Mouse (Mus musculus) adrenal gland, adult 8-10 months (tissue): ENCODE data around the gene Fam196a. TPM values are rescaled to one million over a fixed set of nuclear protein-coding genes. Genes with fewer than 3 reads are reported as not detected.

ENCODE experiments used
- DNase-seq: peaks from one replicate; pipeline ENCODE4 v3.0.0; 2022
- total RNA-seq, 4 experiments: library from RNA; stranded (reverse); gene quantifications; 2 replicates each; pipeline ENCODE4 v1.2.4; 2022

Fam196a gene
- 1 to 10 TPM; 4.0 to 9.2 (median 6.9) TPM for total RNA-seq

DNA sequence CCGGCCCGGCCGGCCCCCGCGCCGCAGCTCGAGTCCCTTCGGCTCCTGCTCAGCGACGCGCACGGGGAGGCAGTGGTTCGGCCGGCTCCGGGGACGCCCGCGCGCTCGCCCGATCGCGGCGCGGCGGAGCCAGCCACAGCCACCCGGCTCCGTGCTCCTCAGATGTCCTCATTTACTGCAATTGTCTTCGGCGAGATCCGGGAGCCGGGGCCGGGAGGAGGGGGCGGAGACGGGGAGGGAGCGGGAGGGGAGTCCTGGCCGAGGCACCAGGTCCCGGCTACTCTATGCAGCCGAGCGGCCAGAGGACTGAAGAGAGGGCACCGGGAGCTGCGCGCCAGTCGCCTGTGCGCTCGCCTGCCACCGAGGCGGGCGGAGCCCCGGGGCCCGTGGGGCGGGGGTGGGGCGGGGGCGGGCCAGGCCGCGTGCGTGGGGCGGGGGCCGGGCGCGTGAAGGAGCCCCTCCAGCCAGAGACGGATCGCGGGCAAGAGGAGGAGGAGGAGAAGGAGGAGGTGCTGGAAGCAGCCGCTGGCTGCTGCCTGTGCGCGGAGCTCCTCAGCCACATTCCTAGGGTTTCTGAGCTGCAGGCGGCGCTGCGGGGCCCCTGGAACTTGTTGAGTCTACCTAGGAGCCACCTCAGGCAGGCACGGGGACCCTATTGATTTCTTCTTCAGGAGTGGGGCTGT, at the start of gene Fam196a:
Fam196a (minus strand) TSS at position 504 of the 683 bp plus-strand sequence.
- no peak for DNase-seq

DNA sequence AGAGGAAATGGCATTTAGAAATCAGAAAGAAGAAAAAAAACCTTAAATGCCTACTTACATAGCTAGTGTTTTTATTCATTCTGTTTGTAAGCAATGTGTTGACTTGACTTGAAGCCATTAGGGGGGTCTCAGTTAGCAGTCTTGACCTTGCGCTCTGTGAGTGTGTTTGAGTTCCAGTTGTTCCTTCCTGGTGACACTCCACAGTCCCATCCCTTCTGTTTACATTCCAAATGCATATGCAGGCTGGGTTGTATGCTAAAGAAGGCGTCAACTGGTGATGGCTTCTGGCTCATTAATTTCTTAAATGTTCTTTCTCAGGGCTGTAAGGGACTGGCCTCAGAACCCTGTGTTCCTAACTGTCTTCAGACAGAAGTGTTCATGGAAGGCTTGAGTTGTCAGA, 23.4 kb upstream of the Fam196a start:
- no peak for DNase-seq

DNA sequence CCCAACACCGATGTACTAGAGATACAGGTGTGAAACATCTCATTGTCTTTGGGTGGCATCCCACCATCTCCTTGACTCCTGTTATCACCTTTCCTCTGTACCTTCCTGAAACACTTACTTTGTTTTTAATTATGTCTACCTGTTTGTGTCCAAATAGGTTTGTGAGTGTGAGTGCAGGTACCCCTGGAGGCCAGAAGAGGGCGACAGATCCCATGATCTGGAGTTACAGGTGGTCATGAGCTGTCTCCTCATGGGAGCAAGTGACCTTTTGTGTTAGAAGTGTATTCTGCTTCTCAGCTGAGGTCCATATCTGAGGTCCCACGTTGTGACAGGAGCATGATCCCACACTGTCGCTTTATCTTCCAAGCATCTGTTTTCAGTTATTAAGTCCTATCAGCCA, 22.6 kb upstream of the Fam196a start:
- DNase-seq, result no peak

DNA sequence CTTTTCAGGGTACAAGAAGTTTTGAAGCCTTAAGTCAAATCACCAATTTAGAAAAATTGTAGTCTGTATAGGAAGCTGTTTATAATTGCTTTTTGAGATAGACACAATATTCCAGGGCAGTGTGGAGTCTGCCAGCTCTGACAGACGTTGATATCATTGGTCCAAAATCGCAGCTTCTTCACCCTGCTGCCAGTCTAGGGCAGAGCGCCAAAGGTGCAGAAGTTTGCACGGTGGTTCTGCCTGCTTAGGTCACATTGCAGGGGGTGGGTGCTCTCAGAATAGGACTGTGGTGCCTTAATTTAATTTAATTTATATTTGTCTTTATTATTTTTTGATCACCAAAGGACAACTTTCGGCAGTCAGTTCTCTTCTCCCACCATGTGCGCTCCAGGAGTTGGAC, 20.9 kb upstream of the Fam196a start:
- DNase-seq, result no peak

DNA sequence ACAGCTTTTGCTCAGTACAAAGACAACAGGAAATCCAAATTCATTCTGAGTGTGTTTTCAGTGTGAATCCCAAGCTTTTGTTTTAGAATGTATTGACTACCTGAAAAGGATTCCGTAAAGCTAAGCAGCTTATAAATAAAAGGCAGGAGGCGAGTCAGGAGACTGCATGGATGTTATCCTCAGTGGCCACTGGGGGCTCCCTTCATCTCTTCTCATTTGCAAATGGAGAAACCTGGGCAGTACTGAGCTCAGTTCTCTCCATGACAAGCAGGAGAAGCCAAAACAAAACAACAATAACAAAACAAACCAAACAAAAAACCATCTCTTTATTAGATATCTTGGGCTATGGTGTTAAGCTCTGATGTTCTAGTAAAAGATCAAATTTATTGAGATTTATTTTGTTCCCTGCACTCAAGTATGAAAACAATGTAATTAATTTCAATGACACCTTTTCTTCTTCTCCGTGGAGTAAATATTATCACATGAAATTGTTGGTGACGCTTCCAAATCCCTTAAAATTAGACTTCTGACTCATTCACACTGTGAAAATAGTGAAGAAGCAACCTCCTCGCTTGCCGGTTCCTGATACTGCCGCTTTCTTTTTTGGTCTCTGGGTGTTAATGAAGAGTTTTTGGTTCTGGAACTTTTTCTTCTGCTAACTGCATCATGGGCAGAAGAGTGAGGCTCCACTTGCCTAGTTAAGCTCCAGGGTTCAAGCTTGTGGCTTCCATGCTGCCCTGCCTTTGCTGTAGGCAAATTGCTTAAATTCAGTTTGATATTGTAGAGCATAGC, 7.9 kb upstream of the Fam196a start:
- DNase-seq, result no peak

DNA sequence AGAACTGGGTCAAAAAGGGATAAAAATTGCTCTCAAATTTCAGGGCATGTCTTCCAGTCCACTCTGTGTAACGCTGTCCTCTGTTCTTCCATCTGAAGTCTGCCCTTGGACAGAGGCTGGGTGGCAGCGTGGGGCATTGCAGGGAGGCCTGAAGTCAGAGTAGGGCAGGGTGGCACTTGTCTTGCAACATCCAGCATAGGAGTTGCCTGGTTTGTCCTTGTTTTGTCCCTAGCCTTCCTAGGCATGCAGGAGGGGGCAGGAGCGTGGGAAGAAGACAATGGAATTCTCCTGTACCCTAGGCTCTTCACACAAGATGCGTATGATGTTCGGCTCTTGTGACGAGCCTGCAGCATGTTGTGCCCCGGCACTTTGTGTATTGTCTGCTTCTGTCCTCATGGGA, 5.5 kb upstream of the Fam196a start:
- peak; percentile 62 for DNase-seq

DNA sequence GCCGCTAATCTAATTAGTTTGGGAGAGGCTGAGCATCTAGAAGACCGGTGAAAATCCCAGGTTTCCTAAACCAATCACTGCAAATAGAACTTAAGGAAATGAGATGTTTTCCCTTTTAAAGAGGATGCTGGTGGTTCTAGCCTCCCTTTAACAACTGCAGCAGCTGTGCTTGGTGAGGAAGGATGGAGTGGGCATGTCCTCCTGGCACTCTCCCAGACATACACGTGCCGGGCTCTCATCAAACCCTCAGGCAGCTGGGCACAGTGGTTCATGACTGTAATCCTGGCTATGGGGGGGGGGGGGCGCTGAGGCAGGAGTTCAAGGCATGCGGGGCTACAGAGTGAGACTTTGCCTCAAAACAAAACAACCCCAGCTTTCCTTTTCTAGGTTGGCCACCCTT, 4.8 kb upstream of the Fam196a start:
- DNase-seq, result no peak

DNA sequence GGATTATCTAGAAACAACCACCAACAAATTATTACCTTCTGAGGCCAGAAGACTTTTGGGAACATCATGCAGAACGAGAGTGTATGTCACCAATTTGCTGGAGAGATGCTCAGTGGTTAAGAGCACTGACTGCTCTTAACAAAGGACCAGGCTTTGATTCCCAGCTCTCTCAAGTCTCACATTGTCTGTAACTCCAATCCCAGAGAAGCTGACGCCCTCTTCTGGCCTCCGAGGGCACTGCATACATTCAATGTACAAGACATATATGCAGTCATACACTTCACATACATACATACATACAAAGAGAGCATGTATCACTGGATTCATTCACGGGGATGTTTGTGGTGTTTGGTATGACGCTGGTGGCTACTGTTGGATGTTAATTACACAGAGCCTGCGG, 3.7 kb upstream of the Fam196a start:
- no peak for DNase-seq

DNA sequence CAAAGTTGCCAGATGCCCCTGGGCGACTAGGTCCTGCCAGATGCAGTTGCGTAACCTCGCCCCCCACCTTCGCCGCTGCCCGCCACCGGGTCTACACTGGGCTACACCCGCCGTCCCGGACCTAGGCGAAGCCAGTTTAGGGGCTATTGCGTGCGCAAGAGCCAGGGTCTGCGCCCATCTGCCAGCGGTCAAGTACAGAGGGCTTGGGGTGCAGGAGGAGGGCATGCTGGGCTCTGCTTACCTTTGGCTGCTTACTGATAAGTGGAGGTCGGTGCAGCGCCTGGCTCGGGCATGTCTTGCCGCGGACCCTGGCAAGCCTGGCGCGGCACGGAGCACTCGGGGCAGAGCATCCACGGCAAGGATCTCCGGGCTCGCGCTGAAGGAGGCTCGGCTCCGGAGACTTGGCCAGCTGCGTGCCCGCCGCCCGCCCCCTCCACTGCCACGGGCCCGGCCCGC, 731 bp downstream of the Fam196a start:
- no peak for DNase-seq

DNA sequence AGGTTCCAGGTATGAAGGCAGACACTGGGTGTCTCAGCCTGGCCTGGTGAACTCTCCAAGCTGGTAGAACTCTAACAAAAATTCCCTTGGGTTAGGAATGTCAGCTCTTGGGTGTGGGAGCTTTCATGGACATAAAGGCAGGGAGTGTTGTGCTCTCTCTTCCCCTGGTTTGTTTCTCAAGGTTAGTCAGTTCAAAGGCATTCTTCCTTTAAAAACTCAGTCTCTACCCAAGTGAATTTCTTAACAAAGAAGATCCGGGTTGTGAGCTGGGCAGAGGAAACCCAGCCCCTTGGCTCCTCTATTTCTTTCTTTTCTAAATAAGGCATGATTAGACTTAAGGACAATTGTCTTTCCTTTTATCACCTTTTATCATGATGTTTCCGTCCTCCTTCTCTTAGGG, 6.3 kb downstream of the Fam196a start:
- no peak for DNase-seq

DNA sequence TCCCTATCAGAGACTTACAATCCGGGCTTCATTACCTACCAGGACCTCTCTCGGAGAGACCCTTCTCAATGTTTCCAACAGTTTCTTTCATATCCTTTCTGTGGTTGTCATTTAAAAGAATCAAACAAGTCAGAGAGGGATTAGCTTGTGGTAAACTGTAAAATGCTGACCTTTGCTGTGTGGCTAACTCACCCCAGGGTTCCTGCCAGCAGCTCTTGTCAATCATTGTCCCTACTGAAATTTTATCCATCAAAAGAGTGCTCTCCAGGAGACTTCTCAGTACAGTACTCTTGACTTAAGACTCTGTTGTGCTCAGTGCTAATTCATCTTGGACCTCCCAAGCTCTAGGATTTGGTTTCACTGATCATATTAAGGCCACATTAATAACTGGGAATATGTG, 36.2 kb downstream of the Fam196a start:
- DNase-seq, result no peak

DNA sequence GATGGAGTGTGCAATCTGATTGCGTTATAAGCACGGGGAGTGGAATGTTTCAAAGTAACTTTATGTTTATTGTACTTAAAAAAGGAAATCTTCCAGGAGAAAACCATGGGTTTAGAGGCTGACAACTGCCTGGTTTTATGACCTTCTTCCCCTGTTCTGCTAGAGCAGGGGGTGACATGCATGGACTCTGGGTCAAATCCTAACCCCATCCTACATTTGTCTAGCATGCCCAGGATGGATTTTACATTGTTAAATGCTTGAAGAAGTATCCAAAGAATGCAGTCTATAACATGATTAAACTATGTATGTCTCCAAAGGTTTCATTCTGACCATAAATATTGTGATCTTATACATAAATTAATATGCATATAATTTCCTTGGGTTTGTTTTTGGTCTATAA, 38.8 kb downstream of the Fam196a start:
- DNase-seq, result no peak

DNA sequence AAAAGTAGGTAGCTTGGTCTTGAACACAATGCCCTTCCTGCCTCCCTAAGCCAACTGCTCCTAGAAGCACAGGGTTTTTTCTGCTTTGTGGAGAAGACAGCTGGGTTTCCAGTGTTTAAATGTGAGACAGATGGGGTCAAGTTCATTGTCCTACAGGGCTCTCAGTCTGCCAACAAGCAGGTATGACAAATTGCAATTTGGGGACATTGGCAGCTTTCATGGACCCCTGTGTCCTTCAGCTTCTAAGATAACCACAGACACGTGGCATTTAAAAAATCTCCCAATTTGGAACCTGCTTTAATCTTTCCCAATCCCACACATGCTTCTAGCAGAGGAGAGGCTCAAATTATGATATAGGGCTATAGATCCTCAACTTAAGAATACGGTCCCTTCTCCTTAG, 43.6 kb downstream of the Fam196a start:
- no peak for DNase-seq

DNA sequence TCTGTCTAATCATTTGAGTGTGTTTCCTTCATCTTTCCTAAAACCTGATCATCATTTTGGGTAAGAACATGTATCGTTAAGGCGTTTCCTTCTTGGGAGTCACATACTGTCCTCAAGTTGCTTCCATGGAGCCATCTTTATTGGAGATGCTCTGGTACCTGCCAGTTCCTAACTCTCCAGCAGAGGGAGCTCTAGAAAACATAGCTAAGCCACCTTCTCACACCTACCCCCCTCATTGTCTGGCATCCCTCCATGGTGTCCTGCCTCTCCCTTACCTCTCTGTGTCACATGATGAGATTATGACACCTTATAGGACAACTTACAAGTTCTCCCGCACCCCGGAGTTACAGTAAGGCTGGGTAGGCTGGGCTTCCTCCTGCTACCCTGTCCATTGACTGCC, 45.3 kb downstream of the Fam196a start:
- DNase-seq, result no peak

DNA sequence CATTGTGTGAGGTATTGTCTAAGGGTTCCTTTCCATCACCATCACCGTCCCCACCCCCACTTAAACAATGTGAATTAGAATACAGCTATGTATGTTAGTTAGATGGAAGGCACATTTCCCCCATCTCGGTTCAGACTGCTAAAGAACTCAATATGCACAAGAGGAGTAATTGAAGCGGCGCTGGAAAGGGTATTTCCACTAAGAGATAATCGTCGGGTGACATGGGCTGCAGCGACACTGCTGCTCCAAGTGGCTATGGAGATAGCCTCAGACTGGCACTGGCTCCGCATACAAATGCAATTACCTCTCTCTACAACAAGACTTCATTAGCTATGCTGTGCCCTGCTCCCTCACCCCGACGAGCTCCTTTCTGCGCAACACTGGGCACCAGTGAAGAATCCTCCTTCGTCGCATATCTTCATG, 45.8 kb downstream of the Fam196a start:
- no peak for DNase-seq

DNA sequence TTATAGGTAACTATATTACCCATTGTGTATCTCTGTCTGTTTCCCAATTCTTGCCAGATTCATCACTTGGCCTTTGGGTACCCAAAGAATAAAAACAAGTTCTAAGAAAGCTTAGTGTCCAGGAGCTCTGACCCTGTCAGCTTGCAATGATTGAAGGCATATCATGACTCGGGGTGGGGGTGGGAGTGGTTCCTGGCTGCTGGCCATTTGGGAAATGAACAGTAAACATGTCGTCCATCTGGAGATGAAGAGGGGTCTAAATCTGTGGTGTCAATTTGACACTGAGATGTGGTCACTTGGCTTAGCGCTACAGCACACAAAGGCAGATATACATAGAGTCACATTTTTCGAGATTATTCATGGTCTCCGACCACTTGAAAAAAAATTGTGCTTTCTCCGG, 54.7 kb downstream of the Fam196a start:
- no peak for DNase-seq

DNA sequence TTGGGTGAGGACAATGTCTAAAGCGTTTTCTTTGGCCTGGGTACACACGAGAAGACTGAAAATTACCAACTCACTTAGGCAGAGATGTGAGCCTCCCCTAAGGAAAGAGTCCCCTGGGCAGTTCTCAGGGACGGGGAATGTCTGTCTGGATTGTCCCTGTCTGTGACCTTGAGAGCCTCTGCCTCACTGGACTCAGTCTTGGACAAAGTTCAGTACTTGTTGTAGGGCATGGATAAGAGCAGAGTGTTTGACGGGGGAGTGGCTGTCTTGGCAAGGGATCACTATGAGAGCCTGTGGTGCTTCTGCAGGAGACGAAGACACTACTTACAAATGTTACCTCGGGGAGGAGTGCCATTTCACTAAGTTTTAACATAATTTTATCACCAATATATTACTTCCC, 57.8 kb downstream of the Fam196a start:
- DNase-seq, result peak; percentile 45

DNA sequence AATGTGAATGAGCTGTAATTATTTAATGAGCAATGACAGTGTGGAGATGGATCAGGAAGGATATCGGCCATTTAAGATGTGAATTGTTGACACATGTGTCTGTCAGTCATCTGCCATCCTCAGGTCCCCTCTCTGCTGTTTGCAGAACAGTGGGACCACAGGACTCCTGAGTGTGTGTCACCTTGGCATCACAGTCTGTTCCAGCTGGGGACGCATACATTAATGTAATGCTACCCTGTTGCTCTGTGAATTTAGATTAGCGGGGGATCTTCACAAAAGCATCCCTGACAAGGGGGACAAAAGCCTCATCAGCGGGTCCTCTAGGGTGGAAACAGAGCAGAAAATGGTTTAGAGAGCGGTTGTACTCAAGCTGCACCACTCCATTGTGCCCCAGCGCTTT, 59.2 kb downstream of the Fam196a start:
- DNase-seq, result no peak

DNA sequence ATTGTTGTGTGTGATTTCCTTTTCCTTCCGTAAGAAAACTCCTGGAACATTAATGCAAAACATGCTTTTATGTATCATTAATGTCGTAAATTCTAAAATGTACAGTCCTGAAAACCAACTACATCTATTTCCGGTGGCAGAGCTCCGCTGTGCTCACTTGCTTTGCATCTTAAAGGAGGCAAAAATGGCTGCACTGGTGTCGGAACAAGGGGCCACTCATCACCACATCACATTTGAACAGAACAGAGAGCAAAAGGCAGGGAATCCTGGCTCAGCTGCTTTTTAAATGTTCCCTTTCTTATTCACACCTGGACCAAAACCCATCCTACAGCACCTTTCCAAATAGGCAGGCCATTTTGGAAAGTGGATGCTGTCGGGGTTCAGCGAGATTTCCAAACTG, 65.2 kb downstream of the Fam196a start:
- no peak for DNase-seq

DNA sequence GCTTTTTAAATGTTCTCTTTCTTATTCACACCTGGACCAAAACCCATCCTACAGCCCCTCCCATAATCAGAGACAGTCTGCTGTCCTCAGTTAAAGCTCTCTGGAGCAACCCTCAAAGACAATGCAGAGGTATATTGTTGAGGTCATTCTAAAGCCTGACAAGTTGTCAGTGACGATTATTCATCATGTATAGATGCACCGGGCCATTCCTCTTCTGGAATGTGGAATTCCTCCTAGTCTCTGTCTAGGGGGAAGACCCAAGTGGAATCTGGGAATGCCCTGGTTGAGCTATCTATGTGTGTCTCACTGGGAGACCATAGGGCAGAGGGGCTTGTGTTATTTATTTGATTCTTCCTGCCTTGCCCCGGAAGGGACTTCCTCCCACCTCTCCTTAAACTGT, 65.7 kb downstream of the Fam196a start:
- DNase-seq, result no peak

DNA sequence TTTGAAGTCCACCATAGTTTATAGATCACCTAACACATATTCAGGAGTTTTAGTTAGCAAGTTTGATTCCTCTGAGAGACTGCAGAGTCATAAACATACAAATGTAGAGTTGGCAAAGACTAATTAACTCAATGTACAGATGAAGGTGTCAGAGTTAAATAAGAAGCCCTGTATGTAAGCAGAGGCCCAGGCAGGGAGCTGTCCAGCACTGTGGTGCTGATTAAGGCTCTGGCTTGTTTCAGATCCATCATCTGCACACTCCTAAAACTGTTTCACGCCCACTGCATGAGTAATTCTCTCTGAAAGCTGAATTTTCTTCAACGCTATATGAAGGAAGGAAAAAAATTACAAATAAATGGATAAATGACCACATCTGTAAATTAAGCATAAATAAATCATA, 74.1 kb downstream of the Fam196a start:
- no peak for DNase-seq

DNA sequence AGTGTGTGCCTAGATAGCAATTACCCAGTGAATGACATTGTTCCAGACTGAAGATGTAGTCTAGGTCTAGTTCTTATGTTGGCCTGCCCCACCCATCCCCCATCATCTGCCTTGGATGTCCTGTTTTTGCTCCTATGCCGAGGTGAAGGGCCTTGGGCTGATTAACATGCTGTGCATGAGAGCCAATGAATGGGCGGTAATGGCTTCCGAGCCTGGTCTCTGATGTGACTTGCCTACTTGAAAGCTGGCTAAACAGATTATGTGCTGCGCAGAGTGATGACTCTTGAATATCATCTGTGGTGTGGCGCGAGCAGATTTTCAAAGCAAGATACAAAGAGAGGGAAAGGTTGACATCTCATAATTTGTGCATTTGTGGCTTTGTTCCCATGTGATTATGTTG, 76.2 kb downstream of the Fam196a start:
- no peak for DNase-seq

DNA sequence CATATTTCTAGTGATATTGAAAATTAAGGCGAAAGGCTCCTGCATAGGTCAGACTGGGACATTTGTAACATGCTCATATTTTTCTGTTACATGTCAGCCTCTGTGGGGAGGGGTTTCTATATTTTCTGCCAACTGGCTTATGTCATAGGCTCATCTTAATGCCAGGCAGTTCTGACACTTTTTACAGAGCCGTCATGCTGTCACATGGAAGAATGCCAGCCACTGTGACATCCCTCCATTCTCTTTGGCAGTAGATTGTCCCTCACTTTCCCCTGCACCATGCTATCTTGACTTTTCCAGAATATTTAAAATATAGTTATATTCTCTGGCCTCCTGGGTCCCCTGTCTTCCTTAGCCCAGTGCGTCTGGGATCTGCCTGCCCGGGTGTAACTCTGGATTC, 95.5 kb downstream of the Fam196a start:
- DNase-seq, result no peak

DNA sequence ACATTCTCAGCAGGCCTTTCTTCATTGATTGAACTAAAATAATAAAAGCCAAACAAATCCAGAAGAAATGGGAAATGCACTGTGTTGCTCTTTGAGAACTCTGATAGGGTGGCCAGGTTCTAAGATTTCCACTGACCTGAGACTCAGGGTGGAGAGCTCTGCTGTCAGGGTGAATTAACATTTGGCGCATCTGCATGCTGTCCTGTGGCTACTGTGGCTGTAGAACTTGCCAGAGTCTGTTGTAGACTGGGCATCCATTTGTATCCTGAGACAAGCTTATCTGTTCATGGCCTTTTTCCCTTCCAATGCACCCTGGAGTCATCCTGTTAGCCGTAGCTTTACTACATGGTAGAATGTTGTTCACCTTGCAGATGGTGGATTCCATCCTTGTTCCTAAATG, 98.2 kb downstream of the Fam196a start:
- no peak for DNase-seq
